Mouse (Mus musculus) B cell, adult (primary cell): ENCODE data around the gene Satl1. TPM values are rescaled to one million over a fixed set of nuclear protein-coding genes. Genes with fewer than 3 reads are reported as not detected.

Experiments
- total RNA-seq: library from RNA; stranded (reverse); gene quantifications from 4 replicates; pipeline ENCODE4 v1.2.4, GENCODE M21; 2023; ENCODE audit not compliant: inconsistent age

Satl1 gene
- not detected in 4 replicates for total RNA-seq

GRCm38 (mm10) chrX:112406679-112407078 is at the start of gene Satl1:
Gene Satl1 (minus strand): TSS chrX:112406779.

Other genes starting within 250 kb of the Satl1 start
- not detected in 4 replicates for gene 4933403O08Rik, start 167.7 kb downstream of the Satl1 start, total RNA-seq
- 13.0 to 16.6 TPM (median 14.3 TPM) in 4 replicates for gene Apool, start 95.4 kb downstream of the Satl1 start, total RNA-seq
- gene 2010106E10Rik, start 88.5 kb upstream of the Satl1 start, total RNA-seq: not detected in 4 replicates
- gene Zfp711, start 193.7 kb upstream of the Satl1 start, total RNA-seq: not detected in 4 replicates